Comparison of ENCODE assay signal across 18 mouse cellular contexts in genomic region chr1:121452498-121452897, GRCm38 (mm10). TPM values are rescaled to one million over a fixed set of nuclear protein-coding genes. Genes with fewer than 3 reads are reported as not detected.
DNase-seq lines count a peak whose midpoint lies in the region; ATAC-seq and TF ChIP-seq lines count a peak whose summit lies in the region.
"Had no signal": no experiment of that assay in that cellular context is flagged by ENCODE, and none has a peak within 500 bp of the region (broad histone marks: within the 10 kb centered on the region; RNA-seq: fewer than 3 reads in every experiment).

No protein-coding gene starts in this region.

- WGBS in stomach, embryonic 14.5 days: 66% methylated on average over 6 of the region's 6 CpGs
- 71% methylated on average over 6 of the region's 6 CpGs for WGBS in stomach, postnatal 0 days
- WGBS in forebrain, postnatal 0 days: 28% methylated on average over 6 of the region's 6 CpGs
- whole genome bisulfite sequencing in stomach, embryonic 16.5 days: 67% methylated on average over 6 of the region's 6 CpGs

- H3K36me3 ChIP-seq in stomach, embryonic 14.5 days (ENCODE audit: control insufficient read depth, insufficient read depth, low read length): peaks cover 6% of the 10 kb centered on the region; the same call in 1 of the 2 replicates
- peaks cover 10% of the 10 kb centered on the region for H3K36me3 ChIP-seq in stomach, postnatal 0 days (ENCODE audit: control insufficient read depth, insufficient read depth, low read length)
- H3K36me3 ChIP-seq in forebrain, postnatal 0 days (ENCODE audit: insufficient read depth): peaks cover 24% of the 10 kb centered on the region
- H3K36me3 ChIP-seq in stomach, embryonic 16.5 days (ENCODE audit: control insufficient read depth, insufficient read depth, low read length): no peaks in the 10 kb centered on the region; the same call in 1 of the 2 replicates

- TF ChIP-seq CTCF in stomach, postnatal 0 days (IDR thresholded peaks at IDR 0.05; ENCODE audit: low read depth): no peak
- TF ChIP-seq CTCF in forebrain, postnatal 0 days (IDR thresholded peaks at IDR 0.05; ENCODE audit: low read depth): no peak

- H3K27ac ChIP-seq in stomach, embryonic 14.5 days (ENCODE audit: low read length): no peak overlapping the region
- H3K27ac ChIP-seq in stomach, postnatal 0 days (replicated peaks): no peak overlapping the region
- peak overlapping the region; percentile 64 for H3K27ac ChIP-seq in forebrain, postnatal 0 days (ENCODE audit: low read depth, low read length)
- H3K27ac ChIP-seq in stomach, embryonic 16.5 days (ENCODE audit: low read length): no peak overlapping the region
- H3K27ac ChIP-seq: gastrocnemius, adult 2 months; kidney, postnatal 0 days; liver, embryonic 14.5 days had no signal

- no peak overlapping the region for H3K9ac ChIP-seq in stomach, embryonic 14.5 days (replicated peaks; ENCODE audit: low read depth, low read length)
- no peak overlapping the region for H3K9ac ChIP-seq in stomach, postnatal 0 days (ENCODE audit: low read length)
- no peak overlapping the region for H3K9ac ChIP-seq in forebrain, postnatal 0 days
- H3K9ac ChIP-seq in stomach, embryonic 16.5 days (ENCODE audit: low read length): no peak overlapping the region
- H3K9ac ChIP-seq: liver, embryonic 14.5 days had no signal

- H3K27me3 ChIP-seq in stomach, embryonic 14.5 days (ENCODE audit: control insufficient read depth, insufficient read depth, low read length): no peaks in the 10 kb centered on the region
- no peaks in the 10 kb centered on the region for H3K27me3 ChIP-seq in stomach, postnatal 0 days (ENCODE audit: control insufficient read depth, insufficient read depth, low read length)
- no peaks in the 10 kb centered on the region for H3K27me3 ChIP-seq in forebrain, postnatal 0 days (ENCODE audit: insufficient read depth, low read length)
- H3K27me3 ChIP-seq in stomach, embryonic 16.5 days (ENCODE audit: control insufficient read depth, insufficient read depth, low read length): no peaks in the 10 kb centered on the region
- H3K27me3 ChIP-seq: CH12.LX; megakaryocyte, embryonic 14.5 days had no signal

- no peak overlapping the region for H3K4me2 ChIP-seq in stomach, embryonic 14.5 days (replicated peaks; ENCODE audit: low read depth, low read length)
- H3K4me2 ChIP-seq in stomach, postnatal 0 days (replicated peaks; ENCODE audit: low read depth): no peak overlapping the region
- H3K4me2 ChIP-seq in forebrain, postnatal 0 days (ENCODE audit: low read depth): no peak overlapping the region
- H3K4me2 ChIP-seq in stomach, embryonic 16.5 days (ENCODE audit: low read depth, low read length): no peak overlapping the region

- no peaks in the 10 kb centered on the region for H3K9me3 ChIP-seq in stomach, embryonic 14.5 days (ENCODE audit: control insufficient read depth, low read depth, low read length)
- H3K9me3 ChIP-seq in stomach, postnatal 0 days (ENCODE audit: control insufficient read depth, low read length): no peaks in the 10 kb centered on the region
- H3K9me3 ChIP-seq in forebrain, postnatal 0 days (ENCODE audit: low read length): no peaks in the 10 kb centered on the region
- H3K9me3 ChIP-seq in stomach, embryonic 16.5 days (replicated peaks; ENCODE audit: control insufficient read depth, low read length): no peaks in the 10 kb centered on the region
- H3K9me3 ChIP-seq: megakaryocyte, embryonic 14.5 days had no signal

- no peak overlapping the region for H3K4me3 ChIP-seq in stomach, embryonic 14.5 days (ENCODE audit: low read depth, low read length)
- H3K4me3 ChIP-seq in stomach, postnatal 0 days (ENCODE audit: low read depth, low read length): no peak overlapping the region
- no peak overlapping the region for H3K4me3 ChIP-seq in forebrain, postnatal 0 days (ENCODE audit: low read depth, low read length)
- H3K4me3 ChIP-seq in stomach, embryonic 16.5 days (replicated peaks; ENCODE audit: low read length): no peak overlapping the region
- H3K4me3 ChIP-seq: gastrocnemius, adult 2 months; megakaryocyte, embryonic 14.5 days; myocyte had no signal

- peak; percentile 33; the same call in 1 of the 2 replicates for ATAC-seq in frontal cortex, adult (ENCODE audit: low TSS enrichment)
- peak; percentile 43; the same call in 1 of the 2 replicates for ATAC-seq in stomach, embryonic 14.5 days (ENCODE audit: insufficient number of reproducible peaks, insufficient read depth, low FRiP score, low read depth)
- ATAC-seq in stomach, postnatal 0 days (ENCODE audit: low FRiP score, low TSS enrichment): no peak
- ATAC-seq in forebrain, postnatal 0 days: peak; percentile 87
- ATAC-seq in stomach, embryonic 16.5 days (ENCODE audit: insufficient read depth, low FRiP score): peak; percentile 56; the same call in 1 of the 2 replicates
- no peak for ATAC-seq in activated CD4-positive, CD25-positive, alpha-beta regulatory T cell, adult 4 months
- ATAC-seq: lung, postnatal 0 days had no signal

- H3K4me1 ChIP-seq in stomach, embryonic 14.5 days (ENCODE audit: control insufficient read depth, insufficient read depth, low read length): no peaks in the 10 kb centered on the region
- no peaks in the 10 kb centered on the region for H3K4me1 ChIP-seq in stomach, postnatal 0 days (replicated peaks; ENCODE audit: control insufficient read depth, insufficient read depth)
- 0 out of 2 replicates have a peak, but pooled peaks cover 6% of the 10 kb centered on the region for H3K4me1 ChIP-seq in forebrain, postnatal 0 days (ENCODE audit: insufficient read depth)
- H3K4me1 ChIP-seq in stomach, embryonic 16.5 days (ENCODE audit: control insufficient read depth, insufficient read depth, low read length): no peaks in the 10 kb centered on the region

- no peak for DNase-seq in frontal cortex, postnatal 10 days (ENCODE audit: low spot score in 2 of 2)
- DNase-seq in stomach, postnatal 0 days (ENCODE audit: low spot score): no peak
- DNase-seq in forebrain, postnatal 0 days: no peak
- DNase-seq in ovary, postnatal 10 days (ENCODE audit: low spot score): no peak
- DNase-seq: cerebellum, adult 11-12 months; gastrocnemius, adult 2 months; heart, adult 18-20 months; right cerebral cortex, postnatal 14 days had no signal

- TF ChIP-seq EP300 in stomach, postnatal 0 days (optimal IDR thresholded peaks at IDR 0.05): no peak

RNA-seq across cellular contexts. Expression of gene Ccdc93, which starts 21.6 kb away (rescaled TPM):
- 12.0 and 14.0 TPM in 2 replicates for polyA plus RNA-seq in stomach, embryonic 14.5 days (2014; fragmentation: Nextera tagmentation; extraction: Ambion mirVana)
- 4.6 and 4.7 TPM in 2 replicates for polyA plus RNA-seq in stomach, postnatal 0 days (2015; fragmentation: Nextera tagmentation; extraction: Ambion mirVana)
- 13.5 and 14.6 TPM in 2 replicates for total RNA-seq in forebrain, postnatal 0 days (2014; rRNA removed)
- polyA plus RNA-seq in forebrain, postnatal 0 days (2015; fragmentation: Nextera tagmentation; extraction: Ambion mirVana): 3.8 and 6.7 TPM in 2 replicates
- polyA plus RNA-seq in stomach, embryonic 16.5 days (2015; fragmentation: Nextera tagmentation; extraction: Ambion mirVana): 11.2 and 12.6 TPM in 2 replicates
- polyA plus RNA-seq in activated CD4-positive, CD25-positive, alpha-beta regulatory T cell, adult 4 months (2017; shearing (Covaris generic)): 10 to 100 TPM; 15.2 to 17.5 TPM

Comparison
In these comparisons a context has a peak if more than half of its experiments do, and no peak if none do; other contexts are left out.
1. ATAC-seq: peak in frontal cortex, adult (single experiment), stomach, embryonic 14.5 days (single experiment), forebrain, postnatal 0 days (single experiment) and stomach, embryonic 16.5 days (single experiment); none in stomach, postnatal 0 days (single experiment) and activated CD4-positive, CD25-positive, alpha-beta regulatory T cell, adult 4 months (single experiment).